1 mouse cellular context compared by ENCODE assay signal in genomic region chr7:45173772-45174171, GRCm38 (mm10).
TF ChIP-seq lines count a peak whose summit lies in the region.

No protein-coding gene starts in this region.

TF ChIP-seq in MEL, 35 proteins besides CTCF, POLR2A, EP300 and RAD21:
- TF ChIP-seq ZNF384 (IDR thresholded peaks at IDR 0.05; ENCODE audit: low read depth, low read length) (0 out of 2 replicates have a peak, but pooled peaks have one; percentile 19), ZC3H11A (IDR thresholded peaks at IDR 0.05; ENCODE audit: low read depth, low read length) (peak; percentile 47), SMC3 (IDR thresholded peaks at IDR 0.05; ENCODE audit: low read depth, low read length) (peak; percentile 63), GATA1 (IDR thresholded peaks at IDR 0.05; ENCODE audit: low read depth, low read length) (0 out of 2 replicates have a peak, but pooled peaks have one; percentile 20)
TF ChIP-seq in MEL: peak in this region for 4; not testable (repeated sequence) for 31.
